Mouse (Mus musculus) bone marrow macrophage, adult 2 months (primary cell): Measurements from ENCODE around the gene Ugt1a1.

ENCODE experiments used
- CTCF ChIP-seq: IDR thresholded peaks from 2 replicates; pipeline ENCODE4 v1.5.1; 2012; ENCODE audit warnings: low read depth, mild to moderate bottlenecking, low read length, moderate library complexity
- POLR2A ChIP-seq: IDR thresholded peaks from 2 replicates; pipeline ENCODE4 v1.6.1; 2012; ENCODE audit warnings: mild to moderate bottlenecking, low read depth, low read length, borderline replicate concordance

DNA sequence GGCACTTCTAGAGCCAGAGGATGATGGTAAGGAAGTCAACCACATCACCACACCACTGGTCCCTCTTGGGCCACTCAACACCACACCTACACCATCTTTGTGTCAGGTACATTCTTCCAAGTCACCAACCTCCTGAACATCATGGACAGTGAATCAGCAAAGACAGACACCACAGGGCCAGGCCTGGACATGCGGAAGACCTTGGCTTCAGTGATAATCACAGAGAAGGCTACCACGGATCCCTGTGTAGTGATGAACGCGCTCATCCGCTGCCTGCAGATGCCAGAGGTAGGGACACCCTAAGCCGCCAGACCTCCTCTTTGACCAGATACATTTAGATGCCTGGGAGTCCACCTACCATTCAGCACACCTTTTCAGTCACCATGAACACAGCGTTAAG is 16.4 kb downstream of the Ugt1a1 start:
- no peak for TF ChIP-seq CTCF
- no peak for TF ChIP-seq POLR2A
